In the genomic region with DNA sequence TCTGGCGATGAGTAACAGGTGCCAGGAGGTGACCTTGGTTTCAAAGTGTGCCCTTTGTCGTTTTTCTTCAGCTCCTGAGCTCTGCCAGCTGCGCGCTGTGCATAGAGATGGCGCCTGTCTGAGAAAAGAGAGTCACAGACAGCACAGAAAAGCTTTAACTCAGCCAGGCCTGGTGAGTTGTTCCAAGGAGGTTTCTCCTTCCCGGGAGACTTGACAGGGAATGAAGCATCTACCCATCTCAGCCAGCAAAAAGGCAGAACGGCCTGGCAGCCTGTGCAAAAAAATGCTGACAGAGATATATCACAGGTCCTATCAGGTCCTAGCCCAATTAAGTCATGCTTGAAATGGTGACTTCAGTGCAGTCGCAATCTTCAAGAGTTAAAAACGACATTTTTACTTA, we compare ENCODE assay signal across 15 mouse cellular contexts.
DNase-seq lines count a peak whose midpoint lies in the region; ATAC-seq and TF ChIP-seq lines count a peak whose summit lies in the region.
"Had no signal": no experiment of that assay in that cellular context is flagged by ENCODE, and none has a peak within 500 bp of the region (broad histone marks: within the 10 kb centered on the region; RNA-seq: fewer than 3 reads in every experiment).

No protein-coding gene starts in this region.

- DNase-seq in gastrocnemius, adult 2 months = peak; percentile 14
- no peak for DNase-seq in gastrocnemius, adult 8-10 months (ENCODE audit: low spot score in 2 of 2)
- DNase-seq in brain, adult 2 months (ENCODE audit: low read depth, low spot score) = peak; percentile 25
- DNase-seq in limb, embryonic 10.5 days (ENCODE audit: low spot score) = no peak
- DNase-seq in embryo, embryonic 9.5 days (ENCODE audit: extremely low spot score) = no peak
- DNase-seq: cerebellum, adult 9-10 months; gastrocnemius, postnatal 10 days; right cerebral cortex, postnatal 14 days had no signal

- ATAC-seq in intestine, embryonic 15.5 days = no peak
- ATAC-seq in intestine, postnatal 0 days = no peak
- ATAC-seq: midbrain, embryonic 16.5 days had no signal

- no peaks in the 10 kb centered on the region for H3K27me3 ChIP-seq in intestine, embryonic 15.5 days (replicated peaks)
- no peaks in the 10 kb centered on the region for H3K27me3 ChIP-seq in intestine, postnatal 0 days (replicated peaks; ENCODE audit: control insufficient read depth, insufficient read depth, low read length)
- H3K27me3 ChIP-seq in limb, embryonic 10.5 days (ENCODE audit: low read depth, poor library complexity, severe bottlenecking) = no peaks in the 10 kb centered on the region
- H3K27me3 ChIP-seq: embryonic facial prominence, embryonic 15.5 days; megakaryocyte, embryonic 14.5 days had no signal

- WGBS in intestine, embryonic 15.5 days = 53% methylated on average over 9 of the region's 9 CpGs
- 61% methylated on average over 9 of the region's 9 CpGs for WGBS in intestine, postnatal 0 days
- 73% methylated on average over 9 of the region's 9 CpGs for WGBS in limb, embryonic 10.5 days

- H3K36me3 ChIP-seq in intestine, embryonic 15.5 days = no peaks in the 10 kb centered on the region
- no peaks in the 10 kb centered on the region for H3K36me3 ChIP-seq in intestine, postnatal 0 days (ENCODE audit: control insufficient read depth, insufficient read depth)
- no peaks in the 10 kb centered on the region for H3K36me3 ChIP-seq in limb, embryonic 10.5 days
- H3K36me3 ChIP-seq: embryonic facial prominence, embryonic 15.5 days; G1E; hindbrain, embryonic 10.5 days had no signal

- no peak overlapping the region for H3K4me2 ChIP-seq in intestine, embryonic 15.5 days (replicated peaks)
- no peak overlapping the region for H3K4me2 ChIP-seq in intestine, postnatal 0 days (replicated peaks; ENCODE audit: low read depth)
- H3K4me2 ChIP-seq: embryonic facial prominence, embryonic 15.5 days had no signal

- H3K4me3 ChIP-seq in gastrocnemius, adult 2 months = no peak overlapping the region
- H3K4me3 ChIP-seq in intestine, embryonic 15.5 days (replicated peaks) = no peak overlapping the region
- H3K4me3 ChIP-seq in intestine, postnatal 0 days (ENCODE audit: low read depth, low read length) = no peak overlapping the region
- no peak overlapping the region for H3K4me3 ChIP-seq in limb, embryonic 10.5 days
- H3K4me3 ChIP-seq: embryonic facial prominence, embryonic 15.5 days; hindbrain, embryonic 10.5 days had no signal

- H3K9ac ChIP-seq in intestine, embryonic 15.5 days = no peak overlapping the region
- no peak overlapping the region for H3K9ac ChIP-seq in intestine, postnatal 0 days (ENCODE audit: low read depth, low read length)
- H3K9ac ChIP-seq: embryonic facial prominence, embryonic 15.5 days had no signal

- peaks cover 6% of the 10 kb centered on the region; the same call in 1 of the 2 replicates for H3K4me1 ChIP-seq in intestine, embryonic 15.5 days (replicated peaks)
- H3K4me1 ChIP-seq in intestine, postnatal 0 days (replicated peaks; ENCODE audit: control insufficient read depth, insufficient read depth, low read length) = no peaks in the 10 kb centered on the region
- peaks cover 31% of the 10 kb centered on the region for H3K4me1 ChIP-seq in limb, embryonic 10.5 days
- H3K4me1 ChIP-seq: hindbrain, embryonic 10.5 days had no signal

- peak overlapping the region; percentile 62; the same call in 1 of the 2 replicates for H3K27ac ChIP-seq in gastrocnemius, adult 2 months
- 0 out of 2 replicates have a peak overlapping the region, but pooled peaks have one; percentile 48 for H3K27ac ChIP-seq in intestine, embryonic 15.5 days
- H3K27ac ChIP-seq in intestine, postnatal 0 days (ENCODE audit: low read depth, low read length) = no peak overlapping the region
- H3K27ac ChIP-seq in limb, embryonic 10.5 days = peak overlapping the region; percentile 43; the same call in 1 of the 2 replicates
- H3K27ac ChIP-seq: embryonic facial prominence, embryonic 15.5 days; hindbrain, embryonic 10.5 days had no signal

- intact Hi-C loops in gastrocnemius, adult 2 months (cut with DNase I) = no loop called here

- no peaks in the 10 kb centered on the region for H3K9me3 ChIP-seq in intestine, embryonic 15.5 days
- no peaks in the 10 kb centered on the region for H3K9me3 ChIP-seq in intestine, postnatal 0 days (ENCODE audit: control insufficient read depth)
- H3K9me3 ChIP-seq in limb, embryonic 10.5 days (replicated peaks) = no peaks in the 10 kb centered on the region
- H3K9me3 ChIP-seq: embryonic facial prominence, embryonic 15.5 days; G1E; hindbrain, embryonic 10.5 days; megakaryocyte, embryonic 14.5 days had no signal

- no peak for TF ChIP-seq CTCF in gastrocnemius, adult 2 months (IDR thresholded peaks at IDR 0.05)
- no peak for TF ChIP-seq CTCF in intestine, postnatal 0 days (IDR thresholded peaks at IDR 0.05; ENCODE audit: low read depth)

Comparison
In these comparisons a context has a peak if more than half of its experiments do, and no peak if none do; other contexts are left out.
1. DNase-seq: peak in gastrocnemius, adult 2 months (single experiment) and brain, adult 2 months (single experiment); none in gastrocnemius, adult 8-10 months (0 of 2), limb, embryonic 10.5 days (single experiment) and embryo, embryonic 9.5 days (single experiment).